Mouse (Mus musculus): ENCODE data around the gene Ccdc42. TPM values are rescaled to one million over a fixed set of nuclear protein-coding genes. Genes with fewer than 3 reads are reported as not detected.
A peak's percentile ranks its signal among the peaks of the same experiment; 100 is the strongest.

Ccdc42 gene
- 0.10 and 0.59 TPM in 2 replicates for polyA plus RNA-seq (2012; rRNA removed)

GRCm38 (mm10) chr11:68586721-68587120 lies at the start of gene Ccdc42:
Gene Ccdc42, plus strand, starts transcription at chr11:68587021.
- 68% methylated on average over 5 of the region's 5 CpGs for WGBS
- DNase-seq (ENCODE audit: low read depth, low spot score), result no peak

DNA sequence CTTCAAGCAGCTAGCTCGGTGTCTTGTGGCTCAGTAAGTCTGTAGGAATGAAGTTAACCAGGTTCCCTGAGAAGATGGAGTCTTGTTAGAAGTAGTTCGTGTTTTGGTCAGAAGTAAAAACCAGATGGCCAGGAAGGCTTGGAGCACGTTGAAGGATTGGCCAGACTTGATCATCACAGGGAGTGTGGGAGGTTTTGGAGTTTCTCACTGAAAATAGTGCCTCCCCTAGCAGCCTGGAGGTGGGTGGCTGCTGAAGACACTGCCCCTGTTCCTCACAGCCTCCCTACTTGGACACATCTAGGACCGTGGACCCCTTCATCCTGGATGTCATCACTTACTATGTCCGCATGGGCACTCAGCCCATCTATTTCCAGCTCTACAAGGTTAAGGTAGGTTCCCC lies 47.2 kb upstream of the Ccdc42 start:
- WGBS, result 67% methylated on average over 5 of the region's 5 CpGs
- no peak for DNase-seq (ENCODE audit: low read depth, low spot score)

DNA sequence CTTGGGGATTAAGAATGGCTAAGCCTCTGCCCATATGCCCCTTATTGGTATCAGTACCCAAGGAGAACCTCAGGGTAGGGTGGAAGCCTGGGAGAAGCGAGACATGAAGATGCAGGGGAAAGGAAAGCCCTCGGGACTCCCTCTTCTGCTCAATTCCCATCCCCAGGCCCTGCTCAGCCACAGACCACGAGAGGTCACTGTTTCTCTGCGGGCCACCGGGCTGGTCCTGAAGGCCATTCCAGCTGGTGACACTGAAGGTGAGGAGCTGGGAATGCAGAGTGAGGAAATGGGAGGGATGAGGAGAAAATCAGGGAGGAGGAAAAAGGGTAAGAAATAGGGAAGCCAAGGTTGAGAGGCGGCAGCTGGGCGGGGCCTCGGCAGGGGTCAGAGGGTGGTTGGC lies 42.3 kb upstream of the Ccdc42 start:
- DNase-seq (ENCODE audit: low read depth, low spot score), result no peak
- WGBS, result 21% methylated on average over 8 of the region's 8 CpGs

DNA sequence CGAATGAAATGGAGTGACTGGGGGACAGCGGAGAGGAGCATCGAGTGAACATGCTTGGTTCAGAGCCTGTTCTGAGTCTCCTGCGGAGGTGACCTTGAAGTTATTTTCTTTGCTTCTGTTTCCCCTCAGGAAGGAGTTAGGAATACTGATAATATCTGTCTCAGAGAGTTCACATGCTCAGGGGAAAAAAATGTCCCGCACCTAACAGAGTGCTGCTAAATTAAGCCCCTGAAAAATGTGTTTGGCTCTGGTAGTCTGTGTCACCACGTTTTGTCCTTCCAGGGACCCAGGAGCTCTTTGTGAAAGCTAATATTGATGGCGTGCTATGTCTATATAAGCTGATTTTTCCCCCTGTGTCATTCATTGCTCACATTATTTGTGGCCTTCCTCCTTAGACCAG lies 41.6 kb upstream of the Ccdc42 start:
- 64% methylated on average over 7 of the region's 7 CpGs for WGBS
- no peak for DNase-seq (ENCODE audit: low read depth, low spot score)

DNA sequence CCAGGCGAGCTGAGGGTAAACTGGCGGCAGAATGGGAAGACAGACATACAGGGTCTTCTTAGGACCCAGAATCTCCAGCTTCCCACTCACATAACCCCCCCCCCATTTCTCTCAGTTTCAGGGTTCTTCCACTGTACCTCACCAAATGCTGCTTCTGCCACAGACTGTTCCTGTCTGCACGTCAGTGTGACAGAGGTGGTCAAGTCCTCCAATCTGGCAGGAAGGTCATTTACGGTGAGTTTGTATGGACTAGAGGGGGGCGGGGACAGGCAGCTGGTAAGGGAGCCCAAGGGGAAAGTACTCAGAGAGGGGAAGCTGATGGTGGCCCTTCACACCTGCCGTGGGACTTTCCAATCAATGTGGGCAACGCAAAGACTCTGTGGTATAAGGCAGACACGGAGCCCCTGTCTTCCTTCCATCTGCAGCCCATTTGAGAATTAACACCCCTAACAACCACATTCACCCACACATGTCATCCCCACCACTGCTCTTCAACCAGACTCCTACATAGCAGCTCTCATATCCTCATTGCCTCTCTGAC lies 41.1 kb upstream of the Ccdc42 start:
- DNase-seq (ENCODE audit: low read depth, low spot score), result no peak
- 68% methylated on average over 8 of the region's 8 CpGs for WGBS

DNA sequence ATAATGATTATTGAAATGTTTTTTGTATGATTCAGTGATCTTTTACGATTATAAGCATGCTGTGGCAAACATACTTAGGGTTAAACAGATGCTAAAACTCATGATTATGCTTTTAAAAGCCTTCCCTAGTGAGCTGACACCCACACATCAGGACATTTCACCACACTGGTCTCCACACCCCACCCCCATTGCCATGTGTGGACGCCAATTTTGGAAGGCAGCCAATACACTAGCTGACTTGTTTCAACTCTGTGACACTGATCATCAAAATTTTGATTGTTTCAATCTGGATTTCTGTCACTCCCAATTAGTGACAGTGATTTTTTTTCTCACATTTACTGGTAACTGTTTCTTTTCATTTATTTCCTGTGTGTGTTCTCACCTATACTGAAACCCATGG lies 39.3 kb upstream of the Ccdc42 start:
- DNase-seq (ENCODE audit: low read depth, low spot score), result no peak

GRCm38 (mm10) chr11:68549597-68549996 lies 37.2 kb upstream of the Ccdc42 start:
- 46% methylated on average over 3 of the region's 3 CpGs for WGBS
- DNase-seq (ENCODE audit: low read depth, low spot score), result no peak

More for the DNA sequence above, 39.3 kb upstream of the Ccdc42 start:
- WGBS, result 43% methylated on average over 2 of the region's 2 CpGs

GRCm38 (mm10) chr11:68550358-68550757 lies 36.5 kb upstream of the Ccdc42 start:
- DNase-seq (ENCODE audit: low read depth, low spot score), result no peak
- WGBS, result 61% methylated on average over 4 of the region's 4 CpGs

DNA sequence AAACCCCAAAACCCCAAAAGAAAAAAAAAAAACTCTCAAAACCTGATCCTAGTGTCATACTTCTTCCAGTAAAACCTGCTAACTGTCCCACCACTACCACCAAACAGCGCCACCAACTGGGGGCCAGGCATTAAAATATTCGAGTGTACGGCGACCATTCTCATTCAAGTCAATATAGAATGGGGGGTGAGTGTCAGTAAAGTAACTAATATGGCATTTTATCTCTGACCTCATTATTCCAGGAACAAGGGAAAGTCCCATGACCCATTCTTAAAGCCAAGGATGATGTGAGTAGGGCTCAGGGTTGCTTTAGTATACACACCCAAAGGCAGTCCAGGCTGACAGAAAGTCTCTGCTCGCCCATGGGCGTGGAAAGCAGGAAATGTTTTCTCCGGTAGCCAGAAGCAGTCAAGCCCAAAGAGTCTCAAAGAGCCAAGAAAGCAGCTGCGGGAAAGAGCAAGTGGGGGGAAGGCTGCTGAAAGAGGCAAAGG lies 32.8 kb upstream of the Ccdc42 start:
- 14% methylated on average over 8 of the region's 8 CpGs for WGBS
- no peak for DNase-seq (ENCODE audit: low read depth, low spot score)

DNA sequence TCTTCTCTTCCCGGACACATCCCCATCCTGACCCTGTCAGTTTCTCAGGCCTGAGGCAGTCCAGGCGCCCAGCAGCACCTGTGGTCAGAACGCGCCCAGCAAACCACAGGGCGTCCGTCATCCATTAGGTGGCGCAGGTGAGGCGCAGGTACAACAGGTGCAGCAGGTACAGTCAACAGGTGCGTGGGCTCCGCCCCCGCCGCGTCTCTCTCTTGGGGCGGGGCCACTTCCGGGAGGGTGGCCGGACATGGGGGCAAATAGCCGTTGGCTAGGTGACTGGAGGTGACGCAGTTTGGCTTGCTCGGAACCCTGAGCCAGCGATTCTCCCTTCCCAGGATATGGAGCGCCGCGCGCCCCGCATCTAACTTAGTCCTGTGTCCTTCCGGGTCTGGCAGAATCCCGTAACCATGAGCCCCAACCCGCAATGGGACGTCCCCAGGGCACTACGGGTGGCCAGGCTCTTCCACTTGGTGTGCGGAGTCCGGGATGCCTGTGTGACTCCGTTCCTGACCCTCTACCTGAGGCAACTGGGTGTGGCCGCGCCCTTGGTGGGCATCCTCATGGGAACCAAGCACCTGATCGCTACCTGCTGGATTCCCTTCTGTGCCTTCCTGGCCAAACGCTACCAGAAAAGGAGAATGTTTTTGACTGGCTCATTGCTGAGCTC lies 30.8 kb upstream of the Ccdc42 start, which contains the start of gene Mfsd6l:
TSS of gene Mfsd6l (plus strand) at position 269 of the 667 bp plus-strand sequence.
- WGBS, result 5% methylated on average over 37 of the region's 37 CpGs
- peak; percentile 80 for DNase-seq (ENCODE audit: low read depth, low spot score)

DNA sequence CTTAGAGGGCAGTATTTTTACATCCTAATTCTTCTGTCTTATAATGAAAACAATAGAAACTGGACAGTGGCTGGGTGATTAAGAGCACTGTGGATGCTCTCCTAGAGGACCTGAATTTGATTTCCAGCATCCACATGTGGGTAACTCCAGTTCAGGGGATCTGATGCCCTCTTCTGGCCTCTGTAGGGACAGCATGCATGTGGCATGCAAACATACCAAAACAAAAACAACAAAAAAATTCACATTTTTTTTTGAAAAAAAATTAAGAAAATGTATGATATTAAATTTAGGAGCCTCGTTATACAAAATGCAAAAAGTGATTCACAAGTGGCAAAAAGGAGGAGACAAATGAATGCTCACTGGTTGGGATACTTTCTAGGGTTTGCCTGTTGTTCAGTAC lies 27.3 kb upstream of the Ccdc42 start:
- WGBS, result 63% methylated on average over 1 of the region's 1 CpGs
- no peak for DNase-seq (ENCODE audit: low read depth, low spot score)

DNA sequence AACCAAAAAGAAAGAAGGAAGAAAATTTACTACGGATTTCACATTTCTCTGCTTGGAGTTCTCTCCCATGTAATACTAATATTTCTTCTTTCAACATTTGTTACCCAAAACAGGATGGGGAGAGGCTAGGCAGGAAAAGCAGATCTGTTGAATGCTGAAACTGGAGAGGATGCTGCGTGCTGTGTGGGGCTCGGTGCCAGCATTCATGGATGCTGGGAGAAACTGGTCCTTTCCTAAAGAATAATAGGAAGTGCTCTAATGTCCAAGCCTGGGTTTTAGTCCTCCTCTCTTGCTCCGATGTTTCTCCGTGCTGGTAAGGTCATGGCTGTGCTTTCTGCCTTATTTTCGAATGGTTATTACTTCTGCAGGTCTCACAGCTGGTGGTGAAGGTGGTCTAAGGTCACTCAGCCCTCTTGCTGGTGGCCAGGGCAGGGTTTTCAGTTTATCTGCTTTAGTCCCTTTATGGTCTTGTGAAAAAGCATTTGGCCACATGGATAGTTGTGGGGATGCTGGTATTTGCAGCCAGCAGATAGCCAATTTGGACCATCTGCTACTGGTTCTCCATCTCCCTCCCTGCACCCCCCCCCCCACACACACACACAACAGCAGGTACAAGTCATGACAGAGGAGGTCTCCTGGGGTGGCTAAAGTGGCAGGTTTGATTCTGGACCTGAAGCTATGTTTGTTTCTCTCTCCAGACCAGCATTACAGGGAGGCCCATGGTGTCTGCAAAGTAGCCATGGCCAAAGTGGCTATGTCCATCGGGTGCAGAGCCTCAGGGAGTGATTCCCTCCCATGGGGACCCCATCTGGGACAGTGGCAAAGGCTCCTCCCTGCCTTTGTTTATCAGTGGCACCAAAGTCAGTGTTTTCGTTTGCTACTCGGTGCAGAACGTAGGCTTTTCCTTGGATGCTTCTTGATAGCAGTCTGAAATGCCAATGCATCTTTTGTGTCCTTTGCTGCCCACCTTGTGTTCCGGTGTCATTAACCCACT lies 24.6 kb upstream of the Ccdc42 start:
- no peak for DNase-seq (ENCODE audit: low read depth, low spot score)
- 84% methylated on average over 11 of the region's 11 CpGs for WGBS

- WGBS, result 32% methylated on average over 13 of the region's 13 CpGs
- peak; percentile 45 for DNase-seq (ENCODE audit: low read depth, low spot score)
Measured at GRCm38 (mm10) chr11:68564356-68565031, 22.3 kb upstream of the Ccdc42 start.

- WGBS, result 33% methylated on average over 3 of the region's 3 CpGs
- no peak for DNase-seq (ENCODE audit: low read depth, low spot score)
Measured at GRCm38 (mm10) chr11:68565032-68565429, 21.8 kb upstream of the Ccdc42 start.

- 12% methylated on average over 17 of the region's 17 CpGs for WGBS
- DNase-seq (ENCODE audit: low read depth, low spot score), result no peak
Measured at GRCm38 (mm10) chr11:68566447-68567059, 20.3 kb upstream of the Ccdc42 start.

DNA sequence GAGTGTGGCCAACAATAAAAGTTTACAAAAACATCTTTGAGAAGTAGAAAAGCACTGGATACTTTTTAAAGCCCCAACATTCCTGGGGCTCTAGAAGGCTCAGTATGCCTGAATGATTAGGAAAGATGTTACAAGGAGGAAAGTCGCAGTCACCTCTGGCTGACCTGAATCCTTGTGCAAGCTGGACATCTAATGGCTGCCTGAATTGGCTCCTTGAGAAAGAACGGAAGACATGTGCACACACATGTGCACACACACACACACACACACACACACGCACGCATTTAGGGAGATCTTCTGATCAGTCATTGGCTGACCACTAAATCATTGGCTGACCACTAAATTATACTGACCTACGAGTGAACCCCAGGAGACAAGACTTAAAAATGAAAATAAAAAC lies 16.0 kb upstream of the Ccdc42 start:
- WGBS, result 66% methylated on average over 5 of the region's 5 CpGs
- DNase-seq (ENCODE audit: low read depth, low spot score), result no peak

DNA sequence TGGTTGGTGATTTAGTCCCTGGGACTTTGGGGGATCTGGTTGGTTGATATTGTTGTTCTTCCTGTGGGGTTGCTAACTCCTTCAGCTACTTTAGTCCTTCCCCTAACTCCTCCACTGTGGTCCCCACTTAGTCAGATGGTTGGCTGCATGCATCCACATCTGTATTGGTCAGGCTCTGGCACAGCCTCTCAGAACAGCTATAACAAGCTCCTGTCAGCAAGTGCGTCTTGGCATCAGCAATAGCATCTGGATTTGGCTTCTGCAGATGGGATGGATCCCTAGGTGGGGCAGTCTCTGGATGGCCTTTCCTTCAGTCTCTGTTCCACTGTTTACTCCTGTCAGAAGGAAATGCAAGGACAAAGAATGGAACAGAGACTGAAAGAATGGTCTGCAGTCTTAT lies 9.7 kb upstream of the Ccdc42 start:
- WGBS, result 76% methylated on average over 1 of the region's 1 CpGs
- DNase-seq (ENCODE audit: low read depth, low spot score), result no peak

DNA sequence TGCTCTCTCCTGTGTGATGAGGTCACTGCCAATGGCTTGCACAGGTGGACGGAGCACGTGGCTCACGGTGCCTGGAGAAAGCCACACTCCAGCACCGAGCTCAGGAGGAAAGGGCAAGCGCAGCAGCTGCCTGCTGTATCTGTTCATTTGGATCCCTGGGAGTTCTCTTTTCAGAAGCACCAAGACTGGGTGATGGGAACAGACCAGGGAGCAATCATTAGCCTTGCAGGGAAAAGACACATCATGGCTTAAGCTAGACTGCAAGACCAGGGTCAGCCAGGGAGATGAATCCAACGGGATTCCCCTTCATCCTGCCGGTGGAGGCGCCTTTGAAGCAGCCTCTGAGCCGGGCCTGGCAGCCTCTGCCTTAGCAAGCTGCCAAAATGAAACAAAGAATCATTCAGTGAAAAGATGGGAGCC lies 7.3 kb upstream of the Ccdc42 start:
- no peak for DNase-seq (ENCODE audit: low read depth, low spot score)
- WGBS, result 28% methylated on average over 9 of the region's 9 CpGs

GRCm38 (mm10) chr11:68580566-68580965 lies 6.3 kb upstream of the Ccdc42 start:
- no peak for DNase-seq (ENCODE audit: low read depth, low spot score)
- WGBS, result 71% methylated on average over 6 of the region's 6 CpGs

All from large intestine, adult 2 months (tissue).